Mouse (Mus musculus) gonadal fat pad, adult 2 months (tissue): ENCODE data around the gene Plekha7. TPM values are rescaled to one million over a fixed set of nuclear protein-coding genes. Genes with fewer than 3 reads are reported as not detected.

Experiments
- polyA plus RNA-seq: library from polyadenylated mRNA; depleted of rRNA; stranded (reverse); fragments of >200 nt; gene quantifications from 2 replicates; pipeline ENCODE4 v1.2.3, GENCODE M21; 2012; rRNA removed

Gene Plekha7
- polyA plus RNA-seq, 1 experiment: 11.2 TPM

Other genes starting within 250 kb of the Plekha7 start
- gene Gm4353, start 223.7 kb downstream of the Plekha7 start, polyA plus RNA-seq: 0.81 and 1.4 TPM in 2 replicates
- gene Rps13, start 25.8 kb upstream of the Plekha7 start, polyA plus RNA-seq: 83.9 and 99.3 TPM in 2 replicates
- gene Pik3c2a, start 135.1 kb upstream of the Plekha7 start, polyA plus RNA-seq: 8.7 and 9.1 TPM in 2 replicates
- 32.9 and 54.0 TPM in 2 replicates for gene Nucb2, start 196.0 kb upstream of the Plekha7 start, polyA plus RNA-seq